Mouse (Mus musculus) mesoderm, embryonic 11.5 days (tissue): Measurements from ENCODE around the gene Serpinb1b.

Experiments used
- DNase-seq: peaks from one replicate; pipeline ENCODE4 v3.0.0-alpha.2; 2012; ENCODE audit warnings: low read depth, low spot score

Gene Serpinb1b

GRCm38 (mm10) chr13:33091306-33091705 lies 12.9 kb downstream of the Serpinb1b start:
- no peak for DNase-seq

GRCm38 (mm10) chr13:33095575-33095974 lies 17.2 kb downstream of the Serpinb1b start:
- DNase-seq, result no peak

- DNase-seq, result no peak
Measured at GRCm38 (mm10) chr13:33105626-33106025, 27.3 kb downstream of the Serpinb1b start.

GRCm38 (mm10) chr13:33113054-33113453 lies 34.7 kb downstream of the Serpinb1b start:
- no peak for DNase-seq

GRCm38 (mm10) chr13:33137717-33138116 lies 59.3 kb downstream of the Serpinb1b start:
- DNase-seq, result no peak

- no peak for DNase-seq
Measured at GRCm38 (mm10) chr13:33141435-33141834, 63.1 kb downstream of the Serpinb1b start.
